Mouse (Mus musculus) Patski (cell line): ENCODE results near the gene Myoz1. TPM values are rescaled to one million over a fixed set of nuclear protein-coding genes. Genes with fewer than 3 reads are reported as not detected.
"Not testable (repeated sequence)": the region's sequence is repeated elsewhere in the genome, so short reads cannot be mapped to it uniquely, and the experiment has no call there.

Source experiments
- ATAC-seq: fragments of 100-300 bp; one replicate; pipeline ENCODE4 v1.8.0; 2021
- CTCF ChIA-PET: fragments of 350-600 bp; sonication (Branson Sonifier 250); formaldehyde crosslinking; loops from one replicate; lab custom pipeline; 2022; ENCODE audit warnings: inconsistent platforms; lab: Charles Lee
- POLR2A ChIA-PET: fragments of 350-600 bp; sonication (Branson Sonifier 250); formaldehyde crosslinking; loops from one replicate; lab custom pipeline; 2022; ENCODE audit warnings: antibody characterized with exemption, inconsistent platforms; lab: Charles Lee
- DNase-seq: peaks from one replicate; pipeline ENCODE4 v3.0.0-alpha.2; 2011; ENCODE audit warnings: low read depth, low spot score
- H3K27me3 ChIP-seq: fragments of 371-371 bp; one replicate; pipeline ENCODE4 v1.5.1; 2021
- CTCF ChIP-seq: fragments of 100-300 bp; IDR thresholded peaks from one replicate; pipeline ENCODE4 v1.5.1; 2021
- in situ Hi-C: fragments of 300-500 bp; cut with MboI; formaldehyde crosslinking; loops from 3 replicates; pipeline ENCODE4 v1.11.1; 2018; ENCODE audit warnings: low pct_unique_long_range_greater_than_20kb, mixed read lengths
- polyA plus RNA-seq: library from polyadenylated mRNA; unstranded; gene quantifications from one replicate; pipeline ENCODE4 v1.2.3, GENCODE M21; 2021

Gene Myoz1
- polyA plus RNA-seq, result not detected

- in situ Hi-C loops, result loop anchor here (5.0 kb wide), 1 partner anchor 69 kb away; no protein-coding TSS in a partner anchor
- no peaks in the 10 kb centered on the region for H3K27me3 ChIP-seq
- CTCF ChIA-PET, result no interaction called here
- no peak for DNase-seq
- no peak for ATAC-seq
- POLR2A ChIA-PET, result no interaction called here
- TF ChIP-seq CTCF, result no peak
These were observed at the start of gene Myoz1 for GRCm38 (mm10) chr14:20656361-20656760. Myoz1 (minus strand) TSS chr14:20656540.

- POLR2A ChIA-PET, result interaction anchor here (1.7 kb wide), 1 partner anchor 10 kb away, joined by 5 read pairs; no protein-coding TSS in a partner anchor
- ATAC-seq, H3K27me3 ChIP-seq, CTCF ChIA-PET, DNase-seq, in situ Hi-C loops: not testable (repeated sequence)
These were observed 47.1 kb upstream of the Myoz1 start for GRCm38 (mm10) chr14:20703461-20703860.

- ChIA-PET POLR2A (interaction anchor here (1.7 kb wide), 1 partner anchor 10 kb away, joined by 5 read pairs; no protein-coding TSS in a partner anchor), CTCF (no interaction called here)
- no peaks in the 10 kb centered on the region for H3K27me3 ChIP-seq
- TF ChIP-seq CTCF, result no peak
- ATAC-seq, result peak; percentile 42
- no peak for DNase-seq
- in situ Hi-C loops, result no loop called here
These were observed 46.5 kb upstream of the Myoz1 start, which contains the start of gene Chchd1 for GRCm38 (mm10) chr14:20702741-20703381. Chchd1 (plus strand) TSS chr14:20703006.

- no peak for TF ChIP-seq CTCF
- H3K27me3 ChIP-seq, result no peaks in the 10 kb centered on the region
- DNase-seq (no peak), ATAC-seq (no peak)
- in situ Hi-C loops, result no loop called here
- ChIA-PET CTCF (no interaction called here), POLR2A (interaction anchor here (1.7 kb wide), 1 partner anchor 9 kb away, joined by 5 read pairs; no protein-coding TSS in a partner anchor)
These were observed 45.9 kb upstream of the Myoz1 start for GRCm38 (mm10) chr14:20702096-20702740.

GRCm38 (mm10) chr14:20701554-20701953 lies 45.2 kb upstream of the Myoz1 start:
- in situ Hi-C loops, result no loop called here
- CTCF ChIA-PET, result no interaction called here
- H3K27me3 ChIP-seq, result no peaks in the 10 kb centered on the region
- ATAC-seq, result no peak
- POLR2A ChIA-PET, result no interaction called here
- no peak for TF ChIP-seq CTCF
- DNase-seq, result no peak

GRCm38 (mm10) chr14:20700362-20700761 lies 44.0 kb upstream of the Myoz1 start:
- ChIA-PET POLR2A (interaction anchor here (1.4 kb wide), 1 partner anchor 30 kb away, joined by 3 read pairs; no protein-coding TSS in a partner anchor), CTCF (interaction anchor here (1.1 kb wide), 1 partner anchor 37 kb away, joined by 3 read pairs; no protein-coding TSS in a partner anchor)
- no peak for TF ChIP-seq CTCF
- no peaks in the 10 kb centered on the region for H3K27me3 ChIP-seq
- in situ Hi-C loops, result no loop called here
- no peak for ATAC-seq
- no peak for DNase-seq

- DNase-seq (no peak), ATAC-seq (no peak)
- POLR2A ChIA-PET, result interaction anchor here (0.9 kb wide), 1 partner anchor 101 kb away, joined by 4 read pairs; no protein-coding TSS in a partner anchor
- no peaks in the 10 kb centered on the region for H3K27me3 ChIP-seq
- no peak for TF ChIP-seq CTCF
- in situ Hi-C loops, result loop anchor here (5.0 kb wide), 1 partner anchor 99 kb away; no protein-coding TSS in a partner anchor
- CTCF ChIA-PET, result interaction anchor here (0.9 to 1.3 kb wide), 5 partner anchors 9 to 104 kb away, joined by 3 to 5 read pairs (median 4); partner anchors contain the start of gene Zswim8
These were observed 42.2 kb upstream of the Myoz1 start for GRCm38 (mm10) chr14:20698515-20698914.

- no peak for TF ChIP-seq CTCF
- in situ Hi-C loops, result loop anchor here (5.0 kb wide), 1 partner anchor 100 kb away; no protein-coding TSS in a partner anchor
These were observed 40.6 kb upstream of the Myoz1 start for GRCm38 (mm10) chr14:20696986-20697385.

GRCm38 (mm10) chr14:20695761-20696520 lies 39.6 kb upstream of the Myoz1 start:
- DNase-seq, result no peak

More at GRCm38 (mm10) chr14:20696986-20697385, 40.6 kb upstream of the Myoz1 start:
- ChIA-PET CTCF (interaction anchor here (0.7 kb wide), 1 partner anchor 9 kb away, joined by 3 read pairs; no protein-coding TSS in a partner anchor), POLR2A (interaction anchor here (0.9 kb wide), 1 partner anchor 11 kb away, joined by 4 read pairs; the partner anchor contains the start of gene Zswim8)
- peak; percentile 20 for ATAC-seq
- DNase-seq, result no peak
- H3K27me3 ChIP-seq, result no peaks in the 10 kb centered on the region

More at GRCm38 (mm10) chr14:20695761-20696520, 39.6 kb upstream of the Myoz1 start:
- H3K27me3 ChIP-seq, result no peaks in the 10 kb centered on the region
- CTCF ChIA-PET, result no interaction called here
- no peak for TF ChIP-seq CTCF
- POLR2A ChIA-PET, result interaction anchor here (0.9 kb wide), 1 partner anchor 12 kb away, joined by 4 read pairs; the partner anchor contains the start of gene Zswim8
- ATAC-seq, result no peak
- in situ Hi-C loops, result loop anchor here (5.0 kb wide), 1 partner anchor 101 kb away; no protein-coding TSS in a partner anchor
